Mouse (Mus musculus) cerebellum, adult (tissue): Measurements from ENCODE around the gene Cyp26b1.
"Not testable (repeated sequence)": the region's sequence is repeated elsewhere in the genome, so short reads cannot be mapped to it uniquely, and the experiment has no call there.

Source experiments
- ATAC-seq: cut with Nextera tagmentation; 2 replicates; pipeline ENCODE4 v1.9.2; 2017; ENCODE audit warnings: mild to moderate bottlenecking, moderate library complexity, mixed read lengths; ENCODE audit not compliant: insufficient number of reproducible peaks, low FRiP score, low TSS enrichment

Gene Cyp26b1

DNA sequence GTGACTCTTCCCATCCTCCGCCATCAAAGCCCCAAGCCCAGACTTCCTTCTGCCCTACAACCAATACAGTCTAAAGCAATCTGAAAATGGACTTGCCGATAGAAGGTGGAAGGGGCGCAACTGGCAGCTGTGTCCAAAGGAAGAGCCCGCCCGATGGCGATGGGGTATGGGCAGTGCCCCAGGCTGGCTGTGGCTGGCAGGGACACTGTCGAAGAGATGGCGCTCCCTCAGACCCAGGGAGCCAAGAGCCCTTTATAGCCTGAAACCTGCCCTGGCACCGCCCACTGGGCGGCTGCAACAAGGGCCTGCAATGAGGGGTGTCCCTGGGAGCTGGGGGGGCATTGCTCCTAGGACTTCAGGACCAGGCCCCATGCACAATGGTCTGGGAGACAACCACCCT is at the start of gene Cyp26b1:
Cyp26b1 (minus strand) TSS at position 216 of the 400 bp plus-strand sequence.
- no peak for ATAC-seq

DNA sequence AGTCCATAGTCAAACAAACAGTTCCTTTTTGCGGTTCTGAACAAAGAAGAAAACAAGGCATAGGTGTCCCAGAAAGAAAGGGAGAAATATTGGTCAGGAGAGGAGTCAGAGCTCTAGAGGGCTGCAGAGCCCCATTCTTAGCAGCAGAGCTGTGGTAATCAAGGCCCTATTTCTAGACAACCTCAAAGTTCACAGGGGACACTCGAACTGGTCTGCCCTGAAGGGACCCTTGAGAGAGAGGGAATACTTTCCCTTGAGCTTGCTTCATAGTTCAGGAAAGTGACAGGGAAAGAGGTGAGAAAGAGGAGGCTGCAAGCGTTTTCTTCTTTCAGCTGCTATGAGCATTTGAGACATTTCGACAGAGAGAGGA is 47.3 kb upstream of the Cyp26b1 start:
- no peak for ATAC-seq

DNA sequence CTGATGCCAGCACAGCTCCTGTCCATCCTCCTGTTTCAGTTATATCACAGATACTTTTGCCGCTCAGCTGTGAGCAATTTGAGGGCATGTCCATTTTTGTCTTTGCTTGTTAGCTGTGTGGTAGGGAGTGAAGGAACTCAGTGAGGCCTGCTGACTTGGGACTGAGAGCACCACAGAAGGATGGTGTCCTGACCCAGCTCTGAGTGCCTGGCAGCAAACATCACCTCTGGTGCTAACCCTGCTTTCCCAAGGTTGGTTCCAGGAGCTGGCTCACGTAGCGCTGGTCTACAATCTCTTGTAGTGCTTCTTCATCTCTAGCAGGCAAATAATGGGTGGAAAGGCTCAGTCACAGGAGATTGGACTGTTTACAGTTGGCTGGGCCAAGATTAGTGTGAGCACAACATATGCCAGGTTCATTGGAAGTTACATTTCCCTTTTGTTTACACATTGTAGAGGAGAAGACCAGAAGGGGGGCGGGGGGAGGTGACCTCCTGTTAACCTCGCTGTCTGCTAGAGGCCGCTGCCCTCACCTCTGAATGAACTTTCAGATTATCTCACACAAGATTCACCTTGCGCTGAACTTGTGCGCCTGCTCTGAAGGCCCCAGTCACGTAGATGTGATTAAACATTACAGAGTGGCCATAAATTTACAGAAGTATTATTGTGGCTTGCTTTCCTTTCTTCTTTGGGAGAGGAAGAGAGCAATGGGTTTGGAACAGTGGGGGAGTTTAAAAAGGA is 46.8 kb upstream of the Cyp26b1 start:
- ATAC-seq = no peak

DNA sequence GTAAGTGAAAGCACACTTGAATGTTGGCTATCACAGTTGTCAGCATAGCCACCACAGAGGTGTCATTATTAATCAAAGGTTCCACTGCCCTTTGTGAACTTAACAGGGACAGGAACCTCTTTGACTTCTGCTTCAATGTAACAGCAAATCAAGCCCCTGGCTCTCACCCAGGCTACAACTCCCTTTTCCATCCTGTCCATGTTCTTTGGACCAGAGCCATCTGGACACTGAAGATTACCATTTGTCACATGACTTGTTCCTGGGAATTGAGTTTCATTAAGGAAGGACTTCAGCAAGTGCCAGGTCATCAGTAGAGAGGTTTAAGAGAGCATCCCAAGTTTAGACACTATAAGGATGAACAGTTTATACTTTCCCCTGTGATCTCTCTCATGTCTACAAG is 44.5 kb upstream of the Cyp26b1 start:
- no peak for ATAC-seq

DNA sequence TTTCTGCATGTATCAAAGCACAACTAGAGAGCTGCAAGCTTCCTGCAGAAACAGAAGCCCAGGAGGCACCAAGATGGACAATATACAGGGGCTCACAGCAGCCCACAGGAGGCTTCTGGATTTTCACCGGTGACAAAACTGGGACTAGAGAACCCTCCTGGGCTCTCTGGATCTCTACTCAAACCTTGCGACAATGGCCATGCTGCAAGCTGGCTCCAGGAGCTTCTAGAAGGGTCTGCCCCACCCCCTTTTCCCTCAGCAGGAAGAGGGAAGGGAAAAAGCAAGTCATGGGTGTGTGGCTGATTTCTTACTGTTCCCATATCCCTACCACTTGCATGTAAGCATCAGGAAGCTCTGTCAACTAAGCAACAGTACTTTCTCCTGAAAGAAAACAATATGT is 37.9 kb upstream of the Cyp26b1 start:
- ATAC-seq = no peak

DNA sequence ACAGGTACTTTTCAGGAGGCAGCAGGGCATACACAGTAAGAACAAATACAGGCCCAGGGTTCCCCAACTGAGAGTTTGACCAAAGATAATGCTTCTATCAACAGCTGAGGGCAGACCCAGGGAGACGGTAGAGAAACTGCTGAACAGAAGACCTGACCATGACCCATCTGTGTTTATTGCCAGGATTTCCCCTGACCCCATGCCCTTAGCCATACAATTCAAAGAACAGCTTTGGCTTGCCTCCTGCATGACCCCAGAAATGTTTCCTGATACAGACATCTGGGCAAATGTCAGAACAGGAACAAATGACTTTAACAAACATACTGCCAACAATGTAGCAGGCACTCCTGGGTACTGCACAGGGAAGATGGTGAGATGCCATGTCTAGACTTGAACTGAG is 36.6 kb upstream of the Cyp26b1 start:
- ATAC-seq = no peak

DNA sequence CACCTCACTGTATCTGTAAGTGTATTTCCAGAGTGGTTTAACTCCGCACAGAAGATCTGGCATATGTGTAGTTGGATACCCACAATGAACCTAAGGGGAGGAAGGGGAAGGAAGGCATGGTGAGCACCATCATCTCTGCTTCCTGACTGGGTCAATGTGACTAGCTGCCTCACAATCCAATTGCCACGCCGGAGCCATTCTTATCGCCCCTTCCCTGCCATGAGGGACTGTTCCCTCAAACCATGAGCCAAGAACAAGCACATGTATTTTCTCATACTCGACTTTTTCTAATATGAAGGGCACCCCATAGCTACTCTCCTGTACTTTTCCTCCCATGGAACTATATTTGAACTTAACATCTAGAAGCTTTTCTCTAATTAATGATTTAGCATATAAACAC is 35.1 kb upstream of the Cyp26b1 start:
- ATAC-seq = no peak

DNA sequence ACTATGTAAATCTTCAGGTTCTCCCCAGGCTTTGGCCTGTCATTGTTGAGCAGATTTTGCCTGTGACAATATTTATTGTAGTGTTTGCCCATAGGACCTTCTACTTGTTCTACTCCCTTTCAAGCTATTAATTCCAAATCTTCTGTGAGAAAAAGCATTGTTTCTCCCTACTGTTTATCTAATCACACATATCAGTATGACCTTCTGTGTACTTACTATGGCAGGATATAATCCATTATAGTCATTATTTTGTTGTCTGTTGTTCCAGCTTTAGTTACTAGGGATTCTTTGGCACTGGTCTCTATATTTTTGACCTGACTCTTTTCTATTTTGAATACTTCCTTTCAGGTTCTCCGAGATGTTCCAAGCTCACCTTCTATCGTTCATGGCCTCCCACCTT is 32.7 kb upstream of the Cyp26b1 start:
- ATAC-seq = no peak

DNA sequence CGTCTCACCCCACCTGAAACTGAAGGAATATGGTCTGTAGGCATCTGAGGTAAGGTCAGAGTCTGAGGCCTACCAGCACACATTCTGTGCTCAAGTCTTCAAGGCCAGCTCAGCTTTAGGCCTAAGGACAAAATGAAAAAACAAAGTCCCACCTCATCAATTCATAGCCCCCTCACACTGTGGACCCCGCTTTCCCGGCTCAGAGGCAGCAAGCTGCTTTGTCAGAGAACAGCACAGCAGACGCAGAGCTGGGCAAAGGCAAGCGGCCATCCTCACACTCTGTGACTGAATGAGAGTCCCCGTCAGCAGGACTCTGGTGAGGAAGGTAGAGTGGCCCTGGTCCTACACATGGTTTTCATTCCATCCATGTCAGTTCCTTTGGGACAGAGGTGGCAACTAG is 25.5 kb upstream of the Cyp26b1 start:
- no peak for ATAC-seq

DNA sequence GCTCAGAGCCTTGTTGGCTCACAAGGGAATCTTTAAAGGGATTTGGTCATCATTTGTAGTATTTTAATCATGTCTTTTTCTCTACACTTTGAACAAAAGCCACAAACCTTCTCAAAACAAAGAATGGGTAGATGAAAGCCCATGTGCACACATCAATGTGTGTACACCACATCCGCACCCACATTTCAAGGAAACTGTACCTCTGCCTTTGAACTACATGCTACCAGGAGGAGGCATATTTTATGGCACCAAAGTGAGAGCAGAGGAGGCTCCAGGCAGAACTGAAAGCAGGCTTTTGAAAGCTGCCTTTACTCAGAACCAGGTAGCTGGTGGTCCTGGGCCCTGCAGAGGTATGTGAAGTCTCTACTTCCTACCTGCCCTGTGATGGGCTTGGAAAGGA is 23.3 kb upstream of the Cyp26b1 start:
- ATAC-seq = no peak

DNA sequence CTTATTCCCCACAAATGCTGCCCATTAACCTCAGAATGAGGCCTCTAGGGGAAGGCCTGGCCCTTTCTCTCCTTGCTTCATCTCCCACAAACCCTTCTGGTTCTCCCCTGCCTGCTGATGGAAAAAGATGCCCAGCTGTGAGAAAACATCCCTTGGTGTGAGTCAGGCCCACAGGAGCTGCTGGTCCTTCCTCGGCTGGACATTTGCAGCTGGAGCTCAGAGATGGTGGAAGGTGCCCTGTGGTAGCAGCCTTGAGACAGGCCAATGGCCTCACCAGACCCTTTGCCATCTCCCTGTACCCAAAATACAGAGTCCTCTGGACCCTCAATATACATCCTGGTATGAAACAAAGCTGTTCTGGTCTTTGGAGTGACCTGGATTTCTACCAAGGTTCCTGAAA is 22.9 kb upstream of the Cyp26b1 start:
- ATAC-seq = no peak

DNA sequence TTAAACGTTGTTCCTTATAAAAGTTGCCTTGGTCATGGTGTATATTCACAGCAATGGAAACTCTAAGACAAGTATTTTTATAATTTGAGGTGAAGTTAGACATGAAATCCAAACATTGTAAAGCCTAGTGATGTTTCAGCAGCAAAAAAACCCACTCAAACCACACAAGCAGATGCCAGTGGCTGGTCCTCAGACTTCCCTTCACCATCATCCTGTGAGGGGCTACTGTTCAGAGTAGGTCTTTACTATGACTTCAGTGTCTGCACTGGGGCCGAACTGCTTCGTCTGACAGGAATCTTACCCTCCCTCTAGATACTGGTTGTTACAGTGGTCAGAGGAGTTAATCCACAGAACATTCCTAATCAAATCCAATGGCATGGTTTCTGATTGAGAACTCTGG is 19.9 kb upstream of the Cyp26b1 start:
- no peak for ATAC-seq

DNA sequence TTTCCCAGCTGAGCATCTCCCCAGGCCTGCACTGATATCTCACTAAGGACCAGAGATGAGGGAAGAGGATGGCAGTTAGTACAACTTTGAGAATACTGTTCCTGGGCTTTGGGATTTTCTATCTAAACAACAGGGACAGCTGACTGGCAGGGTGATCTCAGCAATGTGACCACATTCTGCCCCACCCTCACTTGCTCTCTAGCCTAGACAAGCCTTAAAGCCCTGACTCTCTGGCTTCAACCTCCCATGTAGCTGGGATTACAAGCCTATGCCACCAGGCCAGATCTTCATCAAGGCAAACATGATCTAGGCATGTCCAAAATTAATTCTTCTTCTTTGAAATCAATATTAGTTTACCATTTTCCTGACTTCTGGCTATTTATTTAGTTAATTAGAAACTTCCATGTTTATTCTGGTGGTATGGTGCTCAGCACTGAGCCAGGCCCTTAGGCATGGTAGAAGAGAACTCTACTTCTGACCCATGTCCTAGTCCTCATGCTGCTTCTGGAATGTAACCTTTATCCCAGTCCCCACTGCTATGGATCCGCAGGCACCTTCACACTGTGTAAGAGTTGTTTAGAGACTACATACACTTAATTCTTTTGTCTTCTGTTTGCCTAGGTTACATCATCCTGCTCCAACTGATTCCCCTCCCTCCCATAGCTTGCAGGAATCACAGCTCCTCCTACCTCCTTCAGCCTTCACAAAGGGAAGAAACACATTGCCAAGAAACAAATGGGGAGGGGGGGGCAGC is 7.6 kb upstream of the Cyp26b1 start:
- no peak for ATAC-seq

DNA sequence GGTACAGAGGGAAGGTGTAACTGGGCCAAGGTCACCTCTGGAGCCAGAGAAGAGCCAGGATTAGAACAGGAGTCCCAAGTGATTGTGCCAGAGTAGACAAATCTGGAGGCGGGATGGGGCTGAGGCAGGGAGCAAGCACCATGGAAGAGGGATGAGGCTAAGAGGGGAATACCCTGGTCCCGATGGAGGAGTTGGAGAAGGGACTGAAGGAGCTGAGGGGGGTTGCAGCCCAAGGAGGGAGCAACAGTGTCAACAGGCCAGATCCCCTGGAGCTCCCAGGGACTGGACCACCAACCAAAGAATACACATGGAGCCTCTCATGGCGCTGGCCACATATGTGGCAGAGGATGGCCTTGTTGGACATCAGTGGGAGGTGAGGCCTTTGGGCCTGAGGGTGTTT is 5.6 kb upstream of the Cyp26b1 start:
- not testable (repeated sequence) for ATAC-seq

DNA sequence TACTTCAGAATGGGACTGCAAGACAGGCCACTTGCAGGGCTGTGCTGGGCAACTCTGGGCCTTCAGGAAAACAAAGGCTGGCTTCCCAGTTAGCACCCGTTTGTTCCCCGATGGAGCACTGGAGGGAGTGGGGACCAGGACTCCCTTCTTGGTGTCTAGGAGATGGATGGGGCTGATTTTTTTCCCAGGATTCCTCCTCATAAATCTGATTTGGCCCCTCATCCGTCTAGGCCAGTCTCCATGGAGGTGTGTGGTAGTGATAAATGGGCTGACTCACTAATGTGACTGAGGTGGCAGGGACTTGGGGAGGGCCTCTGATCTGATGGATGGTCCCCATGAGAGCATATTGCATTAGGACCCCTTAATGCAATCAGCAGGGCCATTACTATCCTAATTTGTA is 5.0 kb upstream of the Cyp26b1 start:
- no peak for ATAC-seq

DNA sequence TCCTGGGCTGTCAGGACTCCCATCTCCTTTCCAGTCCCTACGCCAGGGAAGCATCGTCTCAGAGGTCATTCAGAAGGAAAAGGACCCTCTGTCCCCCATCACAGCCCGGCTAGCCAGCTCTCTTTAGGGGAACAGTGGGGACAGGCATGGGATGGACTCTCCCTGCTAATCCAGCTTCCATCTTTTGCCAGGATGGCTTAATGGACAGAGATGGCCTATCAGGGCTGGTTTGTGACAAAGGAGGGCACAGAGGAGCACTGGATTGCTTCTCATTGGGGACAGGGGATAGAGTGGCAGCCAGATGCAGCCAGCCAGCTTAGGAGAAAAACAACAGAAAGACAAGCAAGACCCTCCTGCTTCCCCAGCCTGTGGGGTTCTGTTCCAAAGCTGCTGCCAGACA is 918 bp upstream of the Cyp26b1 start:
- no peak for ATAC-seq

DNA sequence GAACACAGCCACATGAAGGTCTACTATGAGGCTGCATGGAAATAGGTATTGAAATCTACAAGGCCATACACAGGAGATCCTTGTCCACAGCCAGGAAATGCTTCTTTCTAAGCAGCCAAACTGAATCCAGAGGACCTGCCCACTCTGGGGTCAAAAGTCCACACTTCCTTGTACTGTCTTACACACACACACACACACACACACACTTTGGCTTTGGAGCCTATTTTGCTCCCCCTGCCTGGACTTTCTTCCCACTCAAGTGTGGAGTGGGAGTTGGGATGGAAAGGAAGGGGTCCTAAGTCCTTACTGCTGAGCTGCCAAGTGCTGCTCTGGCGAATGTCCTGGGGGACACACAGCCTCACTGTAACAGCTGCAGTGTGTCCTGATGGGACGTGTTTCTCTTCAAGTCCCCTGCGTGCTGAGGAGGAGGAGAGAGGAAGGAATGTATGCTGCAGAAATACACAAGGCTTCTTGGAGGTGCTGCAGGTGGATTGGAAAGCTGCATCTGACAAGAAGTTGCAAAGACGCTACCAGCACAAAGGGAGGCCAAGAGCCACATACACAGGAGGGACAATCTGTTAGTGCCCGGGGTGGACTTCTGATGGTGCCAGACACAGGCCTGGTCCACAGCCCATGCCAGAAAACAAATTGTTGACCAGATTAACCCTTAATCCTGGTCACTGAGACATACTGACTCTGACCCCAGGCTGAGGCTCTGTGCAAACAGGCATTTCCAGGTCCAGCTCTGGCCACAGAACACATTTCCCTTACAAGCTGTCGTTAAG is 2.6 kb downstream of the Cyp26b1 start:
- ATAC-seq = no peak

DNA sequence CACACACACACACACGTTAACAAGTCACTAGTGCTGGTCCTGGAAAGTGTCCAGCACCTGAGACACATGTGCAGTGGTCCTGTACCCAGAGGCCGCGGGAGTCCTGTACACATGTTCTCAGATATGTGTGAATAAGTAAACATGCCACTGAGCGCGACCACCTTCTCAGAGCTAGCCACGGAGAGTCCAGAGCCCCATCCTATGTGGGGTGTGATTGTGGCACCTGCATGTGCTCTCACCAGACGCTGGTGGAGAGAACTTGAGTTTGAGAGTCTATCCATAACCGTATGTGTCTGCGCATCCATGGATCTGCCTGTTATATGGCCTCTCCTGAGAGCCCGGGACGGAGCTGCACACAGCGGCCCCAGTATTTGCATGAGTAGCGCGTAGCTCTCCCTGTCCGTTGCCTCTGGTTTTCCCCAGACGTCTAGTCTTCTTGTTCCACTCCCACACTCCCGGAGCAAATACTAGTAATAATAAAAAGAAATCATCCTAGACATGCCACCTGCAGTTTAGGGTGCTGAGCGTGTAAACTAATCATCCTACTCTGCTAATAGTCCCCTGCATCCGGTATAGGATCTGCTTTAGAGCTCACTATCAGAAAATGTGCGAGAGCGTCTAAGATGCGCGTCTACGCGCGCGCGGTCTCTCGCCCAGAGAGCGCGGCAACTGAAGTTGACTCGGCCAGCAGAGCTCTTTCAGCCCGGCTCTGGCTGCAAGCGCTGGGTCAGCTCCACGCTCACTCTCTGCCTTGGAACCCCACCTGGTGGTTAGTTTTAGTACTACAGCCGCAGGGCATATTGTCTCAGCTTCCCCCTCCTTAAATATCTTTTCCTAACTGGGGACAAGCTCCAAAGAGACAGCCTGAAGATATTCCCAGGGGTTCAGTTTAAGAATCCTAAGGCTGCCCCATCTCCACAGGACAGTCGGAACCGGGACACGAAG is 3.7 kb downstream of the Cyp26b1 start:
- ATAC-seq = peak; percentile 77; the same call in 1 of the 2 replicates

DNA sequence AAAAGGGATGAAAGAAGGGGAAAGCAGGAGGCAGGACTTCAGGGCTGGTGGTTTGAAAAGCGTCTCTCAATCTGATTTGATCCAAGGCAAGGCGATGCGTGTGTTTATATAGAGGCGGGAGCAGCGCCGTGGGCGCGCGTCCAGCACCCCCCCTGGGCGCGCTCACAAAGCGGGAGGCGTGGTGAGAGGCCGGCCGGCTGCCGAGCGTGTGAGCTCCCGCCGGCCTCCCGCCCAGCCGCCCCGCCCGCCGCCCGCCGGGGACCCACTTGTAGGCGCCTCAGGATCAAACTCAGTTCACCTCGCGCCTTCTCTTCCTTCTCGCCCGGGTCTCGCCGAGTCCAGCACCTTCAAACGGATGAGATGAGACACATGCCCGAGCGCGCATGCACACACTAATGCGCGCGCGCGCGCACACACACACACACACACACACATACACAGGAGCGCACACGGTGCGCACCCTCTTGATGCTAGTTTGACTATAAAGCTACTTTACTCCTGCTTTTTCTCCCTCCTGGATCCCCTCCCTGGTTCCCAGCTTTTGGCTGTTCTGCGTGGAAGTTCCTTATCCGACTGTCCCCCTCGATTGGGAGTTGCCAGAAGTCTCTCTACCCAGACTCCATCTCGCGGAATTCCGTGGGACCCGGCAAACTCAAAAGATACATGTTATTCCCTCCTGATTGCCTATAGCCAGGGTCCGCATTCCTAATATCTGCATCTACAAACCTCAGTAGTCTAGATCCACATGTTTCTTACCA is 4.6 kb downstream of the Cyp26b1 start:
- ATAC-seq = no peak
